Mouse (Mus musculus) forebrain, embryonic 10.5 days (tissue): ENCODE results near the gene Man1b1. TPM values are rescaled to one million over a fixed set of nuclear protein-coding genes. Genes with fewer than 3 reads are reported as not detected.

Experiments
- polyA plus RNA-seq: library from polyadenylated mRNA; unstranded; fragments of >200 nt; fragmentation: Nextera tagmentation; extraction: Ambion mirVana; gene quantifications from 2 replicates; pipeline ENCODE4 v1.2.1, GENCODE M21; 2016

The Man1b1 gene
- polyA plus RNA-seq, 1 experiment from 2014 or later = 53.5 TPM

Other genes with a start within 250 kb of the Man1b1 start
- 0.26 and 0.29 TPM in 2 replicates for gene Noxa1, start 237.2 kb upstream of the Man1b1 start, polyA plus RNA-seq
- 37.4 and 40.7 TPM in 2 replicates for gene Nrarp, start 151.6 kb upstream of the Man1b1 start, polyA plus RNA-seq
- 1.3 and 1.5 TPM in 2 replicates for gene Tor4a, start 135.5 kb upstream of the Man1b1 start, polyA plus RNA-seq
- 128 and 130 TPM in 2 replicates for gene Nelfb, start 120.8 kb upstream of the Man1b1 start, polyA plus RNA-seq
- gene Stpg3, start 117.7 kb upstream of the Man1b1 start, polyA plus RNA-seq = not detected in 2 replicates
- gene Fam166a, start 113.6 kb upstream of the Man1b1 start, polyA plus RNA-seq = 0.67 and 0.80 TPM in 2 replicates
- 736 and 780 TPM in 2 replicates for gene Tubb4b, start 107.6 kb upstream of the Man1b1 start, polyA plus RNA-seq
- gene Slc34a3, start 98.0 kb upstream of the Man1b1 start, polyA plus RNA-seq = not detected in 2 replicates
- gene Rnf224, start 95.6 kb upstream of the Man1b1 start, polyA plus RNA-seq = not detected in 2 replicates
- gene Rnf208, start 90.1 kb upstream of the Man1b1 start, polyA plus RNA-seq = 23.3 and 26.5 TPM in 2 replicates
- gene Cysrt1, start 89.9 kb upstream of the Man1b1 start, polyA plus RNA-seq = 0.18 and 0.22 TPM in 2 replicates
- 6.9 and 7.0 TPM in 2 replicates for gene AL732309.1, start 85.5 kb upstream of the Man1b1 start, polyA plus RNA-seq
- 15.9 and 17.9 TPM in 2 replicates for gene Tmem203, start 76.9 kb upstream of the Man1b1 start, polyA plus RNA-seq
- 6.5 and 8.3 TPM in 2 replicates for gene Tprn, start 69.7 kb upstream of the Man1b1 start, polyA plus RNA-seq
- 231 and 247 TPM in 2 replicates for gene Ssna1, start 59.9 kb upstream of the Man1b1 start, polyA plus RNA-seq
- gene Anapc2, start 59.9 kb upstream of the Man1b1 start, polyA plus RNA-seq = 136 and 142 TPM in 2 replicates
- gene Tmem210, start 44.2 kb upstream of the Man1b1 start, polyA plus RNA-seq = not detected in 2 replicates
- not detected in 2 replicates for gene Lrrc26, start 42.4 kb upstream of the Man1b1 start, polyA plus RNA-seq
- 0.87 and 1.3 TPM in 2 replicates for gene Grin1, start 13.2 kb upstream of the Man1b1 start, polyA plus RNA-seq
- 17.6 and 21.8 TPM in 2 replicates for gene Dpp7, start 24.0 kb downstream of the Man1b1 start, polyA plus RNA-seq
- 7.3 and 7.9 TPM in 2 replicates for gene Uap1l1, start 33.3 kb downstream of the Man1b1 start, polyA plus RNA-seq
- gene Sapcd2, start 40.0 kb downstream of the Man1b1 start, polyA plus RNA-seq = 93.7 and 96.1 TPM in 2 replicates
- gene Entpd2, start 63.5 kb downstream of the Man1b1 start, polyA plus RNA-seq = 0.11 TPM in 1 of 2 replicates, not detected in the other
- gene Npdc1, start 67.0 kb downstream of the Man1b1 start, polyA plus RNA-seq = 53.4 and 62.2 TPM in 2 replicates
- gene Fut7, start 90.9 kb downstream of the Man1b1 start, polyA plus RNA-seq = not detected in 2 replicates
- 8.8 and 9.0 TPM in 2 replicates for gene Abca2, start 96.4 kb downstream of the Man1b1 start, polyA plus RNA-seq
- 0.57 TPM in 2 replicates for gene Clic3, start 124.5 kb downstream of the Man1b1 start, polyA plus RNA-seq
- gene Paxx, start 128.8 kb downstream of the Man1b1 start, polyA plus RNA-seq = 12.4 and 15.5 TPM in 2 replicates
- 0.31 TPM in 1 of 2 replicates, not detected in the other for gene Ptgds, start 137.7 kb downstream of the Man1b1 start, polyA plus RNA-seq
- not detected in 2 replicates for gene Lcn12, start 161.6 kb downstream of the Man1b1 start, polyA plus RNA-seq
- 90.7 and 93.9 TPM in 2 replicates for gene Fbxw5, start 168.4 kb downstream of the Man1b1 start, polyA plus RNA-seq
- gene C8g, start 169.4 kb downstream of the Man1b1 start, polyA plus RNA-seq = 6.3 and 7.2 TPM in 2 replicates
- 40.2 and 42.6 TPM in 2 replicates for gene Traf2, start 214.6 kb downstream of the Man1b1 start, polyA plus RNA-seq
- gene Edf1, start 225.5 kb downstream of the Man1b1 start, polyA plus RNA-seq = 337 and 341 TPM in 2 replicates
- gene Mamdc4, start 242.5 kb downstream of the Man1b1 start, polyA plus RNA-seq = 5.0 and 7.0 TPM in 2 replicates
- 162 and 165 TPM in 2 replicates for gene Phpt1, start 242.9 kb downstream of the Man1b1 start, polyA plus RNA-seq
- gene Ajm1, start 249.4 kb downstream of the Man1b1 start, polyA plus RNA-seq = 0.02 TPM in 1 of 2 replicates, not detected in the other